Mouse (Mus musculus) spleen, adult 2 months (tissue): ENCODE measurements around the gene Abcb1a. TPM values are rescaled to one million over a fixed set of nuclear protein-coding genes. Genes with fewer than 3 reads are reported as not detected.

Experiments
- DNase-seq, 2 experiments: peaks; one replicate each; pipeline versions ENCODE4 v3.0.0 to v3.0.0-alpha.2; 2012 to 2021; ENCODE audit warnings: low spot score in 2 of 2, low read depth in 1 of 2
- H3K27ac ChIP-seq: fragments of 200-500 bp; 2 replicates; pipeline ENCODE4 v1.5.1; 2012; ENCODE audit warnings: low read length, inconsistent platforms; ENCODE audit not compliant: insufficient read depth
- H3K27me3 ChIP-seq: fragments of 200-500 bp; 2 replicates; pipeline ENCODE4 v1.6.1; 2012; ENCODE audit warnings: mild to moderate bottlenecking, moderate library complexity, low read length, inconsistent platforms; ENCODE audit not compliant: control insufficient read depth, insufficient read depth
- H3K36me3 ChIP-seq: fragments of 200-500 bp; 2 replicates; pipeline ENCODE4 v1.6.1; 2012; ENCODE audit warnings: mild to moderate bottlenecking, low read length, inconsistent platforms; ENCODE audit not compliant: control insufficient read depth, insufficient read depth
- H3K4me1 ChIP-seq: fragments of 200-500 bp; 2 replicates; pipeline ENCODE4 v1.6.1; 2011; ENCODE audit warnings: inconsistent platforms; ENCODE audit not compliant: control insufficient read depth, insufficient read depth, insufficient read length
- H3K4me3 ChIP-seq: fragments of 200-500 bp; 2 replicates; pipeline ENCODE4 v1.5.1; 2011; ENCODE audit warnings: mild to moderate bottlenecking, inconsistent platforms; ENCODE audit not compliant: insufficient read depth, insufficient read length; ENCODE audit errors: extremely low read depth
- CTCF ChIP-seq: fragments of 200-500 bp; IDR thresholded peaks from 2 replicates; pipeline ENCODE4 v1.5.1; 2011; ENCODE audit warnings: mild to moderate bottlenecking, inconsistent platforms; ENCODE audit not compliant: insufficient read depth, insufficient read length, insufficient replicate concordance; ENCODE audit errors: extremely low read depth
- POLR2A ChIP-seq: fragments of 200-500 bp; IDR thresholded peaks from 2 replicates; pipeline ENCODE4 v1.6.1; 2011; ENCODE audit warnings: low read depth, low read length, inconsistent platforms
- WGBS: fragments of 180-500 bp; shearing (Covaris S2); methylation state at CpG from one replicate; pipeline ENCODE4 v1.1.7; 2018; 5-methylcytosine and 5-hydroxymethylcytosine counted together
- polyA plus RNA-seq: library from polyadenylated mRNA; depleted of rRNA; stranded (reverse); fragments of >200 nt; gene quantifications from 2 replicates; pipeline ENCODE4 v1.2.3, GENCODE M21; 2012; rRNA removed

Abcb1a gene
- polyA plus RNA-seq, 1 experiment = 2.9 TPM

DNA sequence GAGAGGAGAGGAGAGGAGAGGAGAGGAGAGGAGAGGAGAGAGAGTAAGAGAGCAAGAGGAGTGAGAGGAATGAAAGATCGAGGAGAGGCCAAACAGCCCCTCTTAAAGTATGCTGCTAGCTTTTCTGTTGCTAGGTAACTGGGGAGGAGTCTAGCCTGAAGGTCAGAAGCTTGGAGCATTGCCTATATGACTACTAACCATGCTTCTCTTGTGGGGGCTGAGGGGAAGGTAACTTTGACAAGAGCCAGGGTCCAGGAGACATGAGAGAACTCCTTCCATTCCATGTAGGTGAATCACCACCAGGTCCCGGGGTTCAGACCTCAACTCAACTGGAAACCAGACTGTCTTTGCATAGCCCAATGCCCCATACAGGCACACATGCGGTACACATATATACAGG lies 113.0 kb downstream of the Abcb1a start:
- DNase-seq = no peak
- WGBS = 83% methylated on average over 3 of the region's 3 CpGs

DNA sequence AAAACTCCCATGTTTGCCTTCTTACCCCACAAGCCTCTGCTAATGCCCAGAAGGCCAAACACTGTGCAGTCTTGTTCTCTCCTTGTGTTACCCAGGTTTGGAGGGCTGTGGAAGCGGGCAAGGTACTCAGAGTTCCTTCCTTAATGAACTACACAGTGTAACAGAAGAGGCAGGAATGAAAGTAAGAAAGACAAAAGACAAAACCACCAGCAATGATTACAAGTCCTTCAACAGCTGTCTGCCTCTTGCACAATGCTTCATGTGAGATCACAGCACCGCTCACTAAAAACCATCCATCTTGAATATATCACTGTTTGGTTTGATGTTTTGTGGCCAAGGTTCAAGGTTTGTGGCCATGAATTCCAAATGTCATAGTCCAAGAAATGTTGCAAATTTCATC lies 118.4 kb downstream of the Abcb1a start:
- DNase-seq = no peak
- Histone ChIP-seq H3K27me3 (no peaks in the 10 kb centered on the region), H3K4me3 (no peak overlapping the region), H3K4me1 (no peaks in the 10 kb centered on the region), H3K27ac (no peak overlapping the region), H3K36me3 (no peaks in the 10 kb centered on the region)
- TF ChIP-seq CTCF (no peak), POLR2A (no peak)
- 79% methylated on average over 2 of the region's 2 CpGs for WGBS

More for the DNA sequence above, 113.0 kb downstream of the Abcb1a start:
- H3K36me3 ChIP-seq = no peaks in the 10 kb centered on the region
- H3K27ac ChIP-seq = no peak overlapping the region
- no peaks in the 10 kb centered on the region for H3K27me3 ChIP-seq
- no peak overlapping the region for H3K4me3 ChIP-seq
- no peak for TF ChIP-seq CTCF
- no peak for TF ChIP-seq POLR2A
- H3K4me1 ChIP-seq = no peaks in the 10 kb centered on the region

DNA sequence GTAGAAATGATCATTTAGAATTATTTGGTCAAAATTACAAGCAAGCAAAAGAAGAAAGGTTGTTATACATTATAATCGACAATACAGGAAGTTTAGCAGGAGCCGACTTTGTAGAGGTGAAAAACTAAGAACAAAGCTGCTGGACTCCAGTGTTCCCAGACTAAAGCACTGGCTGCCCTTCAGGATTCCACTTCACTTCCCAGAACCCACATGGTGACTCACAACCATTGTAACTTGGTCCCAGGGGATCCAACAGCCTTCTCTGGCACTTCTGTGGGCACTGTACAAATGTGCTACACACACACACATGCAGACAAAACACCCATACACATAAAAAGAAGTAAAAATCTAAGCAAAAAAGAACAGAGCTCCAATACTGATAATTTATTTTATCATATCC lies 118.9 kb downstream of the Abcb1a start:
- 76% methylated on average over 2 of the region's 2 CpGs for WGBS
- no peak overlapping the region for H3K4me3 ChIP-seq
- DNase-seq = no peak
- H3K27me3 ChIP-seq = no peaks in the 10 kb centered on the region
- H3K36me3 ChIP-seq = no peaks in the 10 kb centered on the region
- H3K4me1 ChIP-seq = no peaks in the 10 kb centered on the region
- TF ChIP-seq CTCF (no peak), POLR2A (no peak)
- no peak overlapping the region for H3K27ac ChIP-seq

DNA sequence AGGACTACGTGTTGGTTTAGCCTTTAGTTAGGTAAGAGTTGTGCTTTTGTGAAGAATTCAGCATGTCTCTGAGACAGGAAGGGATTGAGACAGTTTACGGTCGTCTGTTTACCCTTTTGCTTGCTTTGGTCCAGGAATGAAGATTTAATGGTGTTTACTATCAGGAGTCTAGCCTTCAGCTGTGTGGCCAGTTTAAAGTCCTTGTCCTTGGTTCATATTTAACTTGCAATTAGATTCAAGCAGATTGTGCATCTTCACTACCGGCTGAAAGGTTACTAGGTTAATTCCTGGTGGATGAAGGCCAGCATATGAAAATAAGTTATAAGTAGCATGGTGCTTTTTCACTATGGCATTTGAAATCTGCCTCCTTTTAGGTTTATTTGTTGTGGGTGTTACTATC lies 132.4 kb downstream of the Abcb1a start:
- DNase-seq = no peak
- WGBS = 85% methylated on average over 4 of the region's 4 CpGs
- no peak overlapping the region for H3K4me3 ChIP-seq
- TF ChIP-seq CTCF = no peak
- no peak for TF ChIP-seq POLR2A
- H3K27me3 ChIP-seq = no peaks in the 10 kb centered on the region
- H3K27ac ChIP-seq = no peak overlapping the region
- no peaks in the 10 kb centered on the region for H3K4me1 ChIP-seq
- no peaks in the 10 kb centered on the region for H3K36me3 ChIP-seq

Other genes starting within 250 kb of the Abcb1a start
- 3.4 and 6.2 TPM in 2 replicates for gene Dbf4, start 237.4 kb upstream of the Abcb1a start, polyA plus RNA-seq
- 0.97 and 1.4 TPM in 2 replicates for gene Slc25a40, start 237.2 kb upstream of the Abcb1a start, polyA plus RNA-seq
- 0.46 and 0.75 TPM in 2 replicates for gene Rundc3b, start 37.1 kb upstream of the Abcb1a start, polyA plus RNA-seq
- gene Abcb1b, start 138.1 kb downstream of the Abcb1a start, polyA plus RNA-seq = 1.6 and 1.7 TPM in 2 replicates
- gene Abcb4, start 233.6 kb downstream of the Abcb1a start, polyA plus RNA-seq = 4.9 and 6.9 TPM in 2 replicates